In genomic region chr14:79049544-79049943, GRCm38 (mm10) we compare ENCODE assay signal across 17 mouse cellular contexts.
DNase-seq lines count a peak whose midpoint lies in the region; ATAC-seq and TF ChIP-seq lines count a peak whose summit lies in the region.
"Had no signal": no experiment of that assay in that cellular context is flagged by ENCODE, and none has a peak within 500 bp of the region (broad histone marks: within the 10 kb centered on the region; RNA-seq: fewer than 3 reads in every experiment).

No protein-coding gene starts in this region.

- peak; percentile 56 for DNase-seq in Patski (ENCODE audit: low read depth, low spot score)
- DNase-seq in urinary bladder, postnatal 25 days (ENCODE audit: low spot score) = no peak
- DNase-seq in ovary, postnatal 10 days (ENCODE audit: low spot score) = no peak
- DNase-seq in gastrocnemius, postnatal 10 days = no peak
- DNase-seq: adrenal gland, adult 8-10 months; cerebellum, adult 8-10 months; heart, postnatal 14 days; thymus, adult 18-20 months had no signal

- H3K9ac ChIP-seq in kidney, embryonic 16.5 days (replicated peaks; ENCODE audit: low read length) = no peak overlapping the region
- no peak overlapping the region for H3K9ac ChIP-seq in neural tube, embryonic 14.5 days (replicated peaks; ENCODE audit: low read depth, low read length)
- H3K9ac ChIP-seq: heart, embryonic 12.5 days; hindbrain, embryonic 12.5 days; limb, embryonic 15.5 days had no signal

- no peaks in the 10 kb centered on the region for H3K79me3 ChIP-seq in C2C12 (ENCODE audit: low read depth)

- no peaks in the 10 kb centered on the region for H3K79me2 ChIP-seq in C2C12 (ENCODE audit: control insufficient read depth, insufficient read depth)

- POLR2A ChIA-PET in Patski (lab: Charles Lee) = no interaction called here

- H3K4me2 ChIP-seq in kidney, embryonic 16.5 days (replicated peaks; ENCODE audit: low read depth, low read length) = no peak overlapping the region
- H3K4me2 ChIP-seq in neural tube, embryonic 14.5 days (ENCODE audit: low read depth, low read length) = no peak overlapping the region
- H3K4me2 ChIP-seq: heart, embryonic 12.5 days; hindbrain, embryonic 12.5 days; limb, embryonic 15.5 days had no signal

- H3K27ac ChIP-seq in kidney, embryonic 16.5 days (ENCODE audit: low read length) = no peak overlapping the region
- no peak overlapping the region for H3K27ac ChIP-seq in neural tube, embryonic 14.5 days (ENCODE audit: low read depth, low read length)
- H3K27ac ChIP-seq: hindbrain, embryonic 12.5 days; layer of hippocampus, adult 2 months; limb, embryonic 15.5 days had no signal

- no peaks in the 10 kb centered on the region for H3K9me3 ChIP-seq in kidney, embryonic 16.5 days (ENCODE audit: low read length)
- no peaks in the 10 kb centered on the region for H3K9me3 ChIP-seq in neural tube, embryonic 14.5 days (ENCODE audit: control insufficient read depth, low read length)
- H3K9me3 ChIP-seq: heart, embryonic 12.5 days; hindbrain, embryonic 12.5 days; limb, embryonic 15.5 days had no signal

- peak; percentile 74 for ATAC-seq in Patski
- ATAC-seq in kidney, embryonic 16.5 days (ENCODE audit: low FRiP score, low TSS enrichment) = peak; percentile 90
- ATAC-seq in neural tube, embryonic 14.5 days (ENCODE audit: low read depth) = peak; percentile 51; the same call in 1 of the 2 replicates
- ATAC-seq: lung, postnatal 0 days; midbrain, embryonic 16.5 days had no signal

- TF ChIP-seq CTCF in C2C12 (IDR thresholded peaks at IDR 0.05; ENCODE audit: control insufficient read depth, insufficient read depth, insufficient read length) = no peak
- TF ChIP-seq CTCF in Patski (IDR thresholded peaks at IDR 0.05) = no peak

- H3K27me3 ChIP-seq in C2C12 (ENCODE audit: control insufficient read depth, insufficient read depth, insufficient read length) = no peaks in the 10 kb centered on the region
- H3K27me3 ChIP-seq in Patski = no peaks in the 10 kb centered on the region
- H3K27me3 ChIP-seq in kidney, embryonic 16.5 days (ENCODE audit: insufficient read depth, low read length) = no peaks in the 10 kb centered on the region
- no peaks in the 10 kb centered on the region for H3K27me3 ChIP-seq in neural tube, embryonic 14.5 days (ENCODE audit: control insufficient read depth, insufficient read depth, low read length)
- H3K27me3 ChIP-seq: heart, embryonic 12.5 days; hindbrain, embryonic 12.5 days; limb, embryonic 15.5 days had no signal

- WGBS in kidney, embryonic 16.5 days = 44% methylated on average over 11 of the region's 11 CpGs
- 46% methylated on average over 11 of the region's 11 CpGs for WGBS in neural tube, embryonic 14.5 days

- in situ Hi-C loops in Patski (cut with MboI; ENCODE audit: low pct_unique_long_range_greater_than_20kb) = no loop called here

- no peak overlapping the region for H3ac ChIP-seq in C2C12 (ENCODE audit: control insufficient read depth, insufficient read length, low read depth)

- peaks cover 3% of the 10 kb centered on the region; the same call in 1 of the 2 replicates for H3K4me1 ChIP-seq in kidney, embryonic 16.5 days (ENCODE audit: insufficient read depth, low read length)
- H3K4me1 ChIP-seq in neural tube, embryonic 14.5 days (ENCODE audit: control insufficient read depth, insufficient read depth, low read length) = no peaks in the 10 kb centered on the region
- H3K4me1 ChIP-seq: heart, embryonic 12.5 days; hindbrain, embryonic 12.5 days had no signal

- no peak overlapping the region for H3K4me3 ChIP-seq in C2C12 (ENCODE audit: insufficient read depth, poor library complexity, severe bottlenecking)
- H3K4me3 ChIP-seq in kidney, embryonic 16.5 days (ENCODE audit: low read length) = no peak overlapping the region
- no peak overlapping the region for H3K4me3 ChIP-seq in neural tube, embryonic 14.5 days (ENCODE audit: low read depth, low read length)
- H3K4me3 ChIP-seq: heart, embryonic 12.5 days; hindbrain, embryonic 12.5 days; layer of hippocampus, adult 2 months; limb, embryonic 15.5 days had no signal

- CTCF ChIA-PET in Patski (lab: Charles Lee) = no interaction called here

- H3K36me3 ChIP-seq in C2C12 (ENCODE audit: control insufficient read depth, insufficient read depth) = no peaks in the 10 kb centered on the region
- no peaks in the 10 kb centered on the region for H3K36me3 ChIP-seq in kidney, embryonic 16.5 days (ENCODE audit: insufficient read depth, low read length)
- no peaks in the 10 kb centered on the region for H3K36me3 ChIP-seq in neural tube, embryonic 14.5 days (ENCODE audit: control insufficient read depth, insufficient read depth, low read length)
- H3K36me3 ChIP-seq: hindbrain, embryonic 12.5 days; limb, embryonic 15.5 days had no signal

TF ChIP-seq in C2C12, 6 proteins besides CTCF, POLR2A, EP300 and RAD21:
- TF ChIP-seq CEBPB (IDR thresholded peaks at IDR 0.05; ENCODE audit: low read depth) (no peak), USF1 (IDR thresholded peaks at IDR 0.05; ENCODE audit: low read depth) (peak; percentile 42)
